ENCODE assay signal across 12 mouse cellular contexts in genomic region chr13:98534913-98535262, GRCm38 (mm10). TPM values are rescaled to one million over a fixed set of nuclear protein-coding genes. Genes with fewer than 3 reads are reported as not detected.
A peak's percentile ranks its signal among the peaks of the same experiment; 100 is the strongest.
DNase-seq lines count a peak whose midpoint lies in the region; ATAC-seq lines count a peak whose summit lies in the region.
"Had no signal": no experiment of that assay in that cellular context is flagged by ENCODE, and none has a peak within 500 bp of the region (broad histone marks: within the 10 kb centered on the region; RNA-seq: fewer than 3 reads in every experiment).

No protein-coding gene starts in this region.

- ATAC-seq in hindbrain, embryonic 12.5 days (ENCODE audit: low FRiP score) = no peak
- no peak for ATAC-seq in hindbrain, embryonic 14.5 days (ENCODE audit: low FRiP score)
- ATAC-seq in embryonic facial prominence, embryonic 15.5 days (ENCODE audit: insufficient number of reproducible peaks, low FRiP score, low TSS enrichment, low read depth) = peak; percentile 41; the same call in 1 of the 2 replicates
- ATAC-seq in midbrain, embryonic 15.5 days (replicated peaks) = no peak; the same call in 1 of the 2 replicates

- H3K4me1 ChIP-seq in hindbrain, embryonic 12.5 days = peaks cover 35% of the 10 kb centered on the region
- peaks cover 21% of the 10 kb centered on the region for H3K4me1 ChIP-seq in hindbrain, embryonic 14.5 days (replicated peaks; ENCODE audit: control insufficient read depth, insufficient read depth, low read length)
- peaks cover 39% of the 10 kb centered on the region for H3K4me1 ChIP-seq in embryonic facial prominence, embryonic 15.5 days
- peaks cover 18% of the 10 kb centered on the region for H3K4me1 ChIP-seq in midbrain, embryonic 15.5 days

- no peak overlapping the region for H3K4me3 ChIP-seq in hindbrain, embryonic 12.5 days
- no peak overlapping the region for H3K4me3 ChIP-seq in hindbrain, embryonic 14.5 days (replicated peaks; ENCODE audit: low read length)
- no peak overlapping the region for H3K4me3 ChIP-seq in embryonic facial prominence, embryonic 15.5 days (replicated peaks)
- no peak overlapping the region for H3K4me3 ChIP-seq in midbrain, embryonic 15.5 days

- no peak overlapping the region for H3K9ac ChIP-seq in hindbrain, embryonic 12.5 days
- no peak overlapping the region for H3K9ac ChIP-seq in hindbrain, embryonic 14.5 days
- no peak overlapping the region for H3K9ac ChIP-seq in embryonic facial prominence, embryonic 15.5 days
- H3K9ac ChIP-seq in midbrain, embryonic 15.5 days = no peak overlapping the region

- H3K9me3 ChIP-seq in hindbrain, embryonic 12.5 days (replicated peaks) = peaks cover 5% of the 10 kb centered on the region; the same call in 1 of the 2 replicates
- H3K9me3 ChIP-seq in hindbrain, embryonic 14.5 days (ENCODE audit: control insufficient read depth, low read length) = peaks cover 11% of the 10 kb centered on the region
- H3K9me3 ChIP-seq in embryonic facial prominence, embryonic 15.5 days (replicated peaks) = no peaks in the 10 kb centered on the region
- H3K9me3 ChIP-seq in midbrain, embryonic 15.5 days = no peaks in the 10 kb centered on the region

- H3K4me2 ChIP-seq in hindbrain, embryonic 12.5 days (replicated peaks) = peak overlapping the region; percentile 34; the same call in 1 of the 2 replicates
- no peak overlapping the region for H3K4me2 ChIP-seq in hindbrain, embryonic 14.5 days (replicated peaks)
- peak overlapping the region; percentile 36; the same call in 1 of the 2 replicates for H3K4me2 ChIP-seq in embryonic facial prominence, embryonic 15.5 days (replicated peaks)
- H3K4me2 ChIP-seq in midbrain, embryonic 15.5 days = peak overlapping the region; percentile 49; the same call in 1 of the 2 replicates
- H3K4me2 ChIP-seq: liver, embryonic 11.5 days had no signal

- no peaks in the 10 kb centered on the region for H3K36me3 ChIP-seq in hindbrain, embryonic 12.5 days
- no peaks in the 10 kb centered on the region for H3K36me3 ChIP-seq in hindbrain, embryonic 14.5 days (replicated peaks; ENCODE audit: control insufficient read depth, insufficient read depth)
- H3K36me3 ChIP-seq in embryonic facial prominence, embryonic 15.5 days = no peaks in the 10 kb centered on the region
- H3K36me3 ChIP-seq in midbrain, embryonic 15.5 days (replicated peaks) = no peaks in the 10 kb centered on the region

- H3K27me3 ChIP-seq in hindbrain, embryonic 12.5 days = peaks cover 13% of the 10 kb centered on the region
- H3K27me3 ChIP-seq in hindbrain, embryonic 14.5 days (ENCODE audit: control insufficient read depth, insufficient read depth, low read length) = peaks cover 17% of the 10 kb centered on the region
- peaks cover 21% of the 10 kb centered on the region; the same call in 1 of the 2 replicates for H3K27me3 ChIP-seq in embryonic facial prominence, embryonic 15.5 days
- peaks cover 44% of the 10 kb centered on the region for H3K27me3 ChIP-seq in midbrain, embryonic 15.5 days (replicated peaks)

- WGBS in hindbrain, embryonic 12.5 days = 48% methylated on average over 2 of the region's 2 CpGs
- 58% methylated on average over 2 of the region's 2 CpGs for WGBS in hindbrain, embryonic 14.5 days
- WGBS in embryonic facial prominence, embryonic 15.5 days = 15% methylated on average over 2 of the region's 2 CpGs
- WGBS in midbrain, embryonic 15.5 days = 39% methylated on average over 2 of the region's 2 CpGs

- no peak overlapping the region for H3K27ac ChIP-seq in hindbrain, embryonic 12.5 days
- no peak overlapping the region for H3K27ac ChIP-seq in hindbrain, embryonic 14.5 days
- no peak overlapping the region for H3K27ac ChIP-seq in embryonic facial prominence, embryonic 15.5 days (replicated peaks)
- no peak overlapping the region for H3K27ac ChIP-seq in midbrain, embryonic 15.5 days

- peak; percentile 26 for DNase-seq in embryo, embryonic 10 days (ENCODE audit: low spot score)
- DNase-seq in embryo, embryonic 9.5 days (ENCODE audit: extremely low spot score) = no peak
- no peak for DNase-seq in hindbrain, embryonic 14.5 days (ENCODE audit: low spot score)
- no peak for DNase-seq in spleen, postnatal 14 days (ENCODE audit: low spot score in 2 of 2)
- no peak for DNase-seq in frontal cortex, postnatal 25 days (ENCODE audit: low spot score in 2 of 2)
- DNase-seq: cerebellum, postnatal 36 days; gastrocnemius, postnatal 36 days had no signal

RNA-seq across cellular contexts. Expression of gene Gm10320, which starts 43.1 kb away (rescaled TPM):
- 0.74 TPM in 1 of 2 replicates, not detected in the other for polyA plus RNA-seq in hindbrain, embryonic 12.5 days (2016; fragmentation: Nextera tagmentation; extraction: Ambion mirVana)
- polyA plus RNA-seq in hindbrain, embryonic 14.5 days (2014; fragmentation: Nextera tagmentation; extraction: Ambion mirVana) = 1.2 and 1.3 TPM in 2 replicates
- polyA plus RNA-seq in embryonic facial prominence, embryonic 15.5 days (2015; fragmentation: Nextera tagmentation; extraction: Ambion mirVana) = 2.2 and 3.9 TPM in 2 replicates
- polyA plus RNA-seq in midbrain, embryonic 15.5 days (2015; fragmentation: Nextera tagmentation; extraction: Ambion mirVana) = 0.56 and 1.1 TPM in 2 replicates
- polyA plus RNA-seq: testis, adult 2 months had no signal
